Mouse (Mus musculus): ENCODE measurements around the gene Fyb. TPM values are rescaled to one million over a fixed set of nuclear protein-coding genes. Genes with fewer than 3 reads are reported as not detected.

Gene Fyb
- polyA plus RNA-seq, 1 experiment from 2014 or later = 3.7 TPM

DNA sequence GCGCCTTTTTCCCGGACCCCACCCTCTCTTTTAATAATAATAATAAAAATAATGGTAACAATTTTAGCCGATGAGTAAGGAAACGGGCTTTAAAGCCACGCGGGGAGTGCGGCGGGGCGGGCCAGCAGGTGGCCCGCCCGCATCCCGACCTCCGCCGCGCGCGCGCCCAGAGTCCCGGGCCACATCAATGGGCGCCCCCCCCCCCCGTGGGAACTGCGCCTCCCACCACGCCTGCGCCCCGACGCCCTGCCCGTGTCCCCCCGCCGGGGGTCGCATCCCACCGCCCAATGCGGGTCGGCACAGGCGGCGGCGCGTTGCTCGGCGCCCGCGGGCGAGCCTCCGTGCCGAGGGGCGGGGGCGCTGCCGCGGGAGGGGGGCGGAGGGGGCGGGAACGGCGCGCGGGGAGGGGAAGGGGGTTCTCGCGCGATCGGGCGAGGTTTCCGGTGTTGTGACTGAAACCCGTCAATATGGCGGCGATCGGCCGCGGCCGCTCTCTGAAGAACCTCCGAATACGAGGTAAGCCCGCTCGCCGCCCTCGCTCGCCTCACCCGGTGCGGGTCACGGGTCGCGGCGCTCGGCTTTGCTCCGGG, 185.4 kb downstream of the Fyb start, which contains the start of gene Rictor:
Gene Rictor, plus strand, starts transcription at position 444 of the 590 bp plus-strand sequence.
- Histone ChIP-seq H3K9ac (peak within 1 kb of the TSS; percentile 91), H3K27me3 (peaks cover 9% of the 10 kb centered on the region; the same call in 1 of the 2 replicates), H3K4me2 (peak within 1 kb of the TSS; percentile 88), H3K4me1 (replicated peaks) (peaks cover 32% of the 10 kb centered on the region), H3K36me3 (no peaks in the 10 kb centered on the region), H3K4me3 (peak within 1 kb of the TSS; percentile 95), H3K9me3 (no peaks in the 10 kb centered on the region), H3K27ac (peak within 1 kb of the TSS; percentile 96)
- ATAC-seq (ENCODE audit: low FRiP score) = peak; percentile 90
- WGBS = under 1% methylated on average over 59 of the region's 82 CpGs

DNA sequence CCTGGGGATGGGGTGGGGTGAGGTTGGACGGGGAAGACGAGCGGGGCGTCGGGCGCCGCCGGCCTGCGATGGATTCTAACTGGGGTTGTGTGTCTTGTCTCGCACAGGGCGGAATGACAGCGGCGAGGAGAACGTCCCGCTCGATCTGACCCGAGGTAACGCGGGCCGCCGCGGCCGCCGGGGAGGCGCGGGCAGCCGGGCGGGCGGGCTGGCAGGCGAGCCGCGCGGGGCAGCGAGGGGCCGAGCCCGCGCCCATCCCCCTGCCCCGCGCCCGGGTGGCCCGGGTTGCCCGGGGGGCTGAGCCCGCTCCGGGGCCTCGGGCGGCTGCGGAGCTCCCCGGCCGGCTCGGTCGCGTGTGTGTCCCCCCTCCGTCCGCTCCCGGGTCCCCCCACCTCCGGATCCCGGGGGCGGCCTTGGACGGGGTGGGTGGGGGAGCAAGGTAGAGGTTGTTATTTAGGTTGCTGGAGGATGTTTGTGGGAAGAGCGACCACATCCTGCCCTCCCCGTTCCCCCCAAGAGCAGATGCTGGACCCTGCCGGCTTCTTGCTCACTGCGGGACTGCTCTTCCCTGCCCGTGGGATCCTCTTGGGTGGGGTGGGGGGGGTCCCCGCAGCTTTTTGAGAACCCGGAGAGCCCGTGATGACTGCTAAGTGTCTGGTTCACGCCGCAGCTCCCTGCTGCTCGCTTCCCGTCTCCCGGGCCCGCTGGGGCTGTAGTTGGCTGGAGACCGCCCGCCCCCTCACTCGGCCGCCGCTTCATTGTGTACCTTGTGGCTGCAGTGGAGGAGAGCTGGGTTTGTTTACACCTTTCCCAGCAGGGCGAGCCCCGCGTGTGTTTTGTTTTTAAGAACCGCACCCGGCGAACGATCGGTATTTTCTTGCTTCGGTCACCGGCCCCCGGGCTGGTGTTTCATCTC, 186.1 kb downstream of the Fyb start:
- Histone ChIP-seq H3K9me3 (no peaks in the 10 kb centered on the region), H3K4me3 (peak overlapping the region; percentile 95), H3K36me3 (no peaks in the 10 kb centered on the region), H3K4me1 (replicated peaks) (peaks cover 40% of the 10 kb centered on the region), H3K9ac (peak overlapping the region; percentile 91), H3K27ac (peak overlapping the region; percentile 96), H3K4me2 (peak overlapping the region; percentile 88), H3K27me3 (peaks cover 9% of the 10 kb centered on the region; the same call in 1 of the 2 replicates)
- under 1% methylated on average over 86 of the region's 89 CpGs for WGBS
- ATAC-seq (ENCODE audit: low FRiP score) = peak; percentile 84

DNA sequence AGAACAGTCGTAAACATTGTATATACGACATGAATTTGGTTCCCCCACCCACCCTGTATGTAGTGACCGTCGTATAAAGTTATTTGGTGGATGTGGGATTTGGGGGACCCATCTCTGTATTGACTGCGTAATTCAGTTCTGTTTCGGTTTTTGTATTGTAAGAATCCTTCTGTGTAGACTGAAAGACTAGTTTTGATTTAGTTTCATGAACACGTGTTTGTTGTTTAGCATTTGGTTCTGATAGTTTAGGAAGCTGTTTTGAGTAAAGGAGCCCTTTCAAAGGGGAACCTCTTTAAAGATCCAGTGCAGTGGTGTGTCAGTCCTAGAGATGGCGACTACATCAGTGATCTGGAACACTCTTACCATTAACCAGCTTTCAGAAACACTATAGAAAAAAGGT, 187.0 kb downstream of the Fyb start:
- Histone ChIP-seq H3K9ac (peak overlapping the region; percentile 91), H3K4me3 (peak overlapping the region; percentile 95), H3K36me3 (no peaks in the 10 kb centered on the region), H3K4me1 (replicated peaks) (peaks cover 44% of the 10 kb centered on the region), H3K27ac (no peak overlapping the region), H3K4me2 (peak overlapping the region; percentile 88), H3K9me3 (no peaks in the 10 kb centered on the region), H3K27me3 (peaks cover 9% of the 10 kb centered on the region; the same call in 1 of the 2 replicates)
- 23% methylated on average over 8 of the region's 8 CpGs for WGBS
- ATAC-seq (ENCODE audit: low FRiP score) = no peak

DNA sequence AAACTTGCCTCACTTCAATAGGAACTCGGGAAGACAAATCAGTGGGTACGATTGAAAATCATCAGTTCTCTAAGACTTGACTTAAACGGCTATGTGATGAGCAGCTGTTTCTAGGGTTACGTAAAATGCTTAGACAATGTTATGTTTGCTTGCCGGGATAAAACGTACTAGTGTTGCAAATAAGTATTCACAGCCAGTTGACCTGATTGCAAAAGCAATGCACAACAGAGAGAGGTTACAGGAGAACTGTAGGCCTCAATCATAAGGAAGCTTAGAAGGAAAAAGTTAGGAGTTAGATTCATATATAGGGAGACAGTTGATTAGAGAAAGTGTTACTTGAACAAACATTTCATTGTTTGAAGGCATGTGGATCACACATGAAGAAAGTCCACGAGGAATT, 187.7 kb downstream of the Fyb start:
- no peaks in the 10 kb centered on the region for H3K9me3 ChIP-seq
- H3K4me2 ChIP-seq = peak overlapping the region; percentile 88
- no peak overlapping the region for H3K27ac ChIP-seq
- peak overlapping the region; percentile 95; the same call in 1 of the 2 replicates for H3K4me3 ChIP-seq
- WGBS = 80% methylated on average over 7 of the region's 7 CpGs
- no peak for ATAC-seq (ENCODE audit: low FRiP score)
- H3K4me1 ChIP-seq (replicated peaks) = peaks cover 47% of the 10 kb centered on the region
- H3K36me3 ChIP-seq = no peaks in the 10 kb centered on the region
- peaks cover 9% of the 10 kb centered on the region; the same call in 1 of the 2 replicates for H3K27me3 ChIP-seq
- H3K9ac ChIP-seq = no peak overlapping the region

DNA sequence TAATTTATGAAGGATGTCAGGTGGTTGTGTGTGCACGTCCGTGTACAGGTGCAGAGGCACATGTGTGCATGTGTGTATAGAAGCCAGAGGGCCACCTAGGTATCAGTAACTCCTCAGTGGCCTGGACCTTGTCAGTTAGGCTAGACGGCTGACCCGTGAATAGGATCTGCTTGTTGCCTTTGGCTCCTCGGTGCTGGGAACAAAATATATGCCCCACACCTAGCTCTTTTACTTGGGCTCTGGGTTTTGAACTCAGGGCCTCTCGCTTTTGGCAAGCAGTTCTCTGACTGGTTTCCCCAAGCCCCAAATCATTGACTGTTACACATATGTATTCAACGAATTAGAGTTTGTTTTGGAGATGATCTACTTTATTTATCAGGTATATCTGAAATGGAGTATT, 188.6 kb downstream of the Fyb start:
- no peak overlapping the region for H3K9ac ChIP-seq
- peaks cover 4% of the 10 kb centered on the region; the same call in 1 of the 2 replicates for H3K27me3 ChIP-seq
- H3K4me2 ChIP-seq = no peak overlapping the region
- 88% methylated on average over 7 of the region's 7 CpGs for WGBS
- no peak overlapping the region for H3K27ac ChIP-seq
- no peaks in the 10 kb centered on the region for H3K9me3 ChIP-seq
- no peak overlapping the region for H3K4me3 ChIP-seq
- peaks cover 47% of the 10 kb centered on the region for H3K4me1 ChIP-seq (replicated peaks)
- no peaks in the 10 kb centered on the region for H3K36me3 ChIP-seq
- no peak for ATAC-seq (ENCODE audit: low FRiP score)

Other genes starting within 250 kb of the Fyb start
- 26.5 and 28.5 TPM in 2 replicates for gene Dab2, start 223.1 kb upstream of the Fyb start, polyA plus RNA-seq (2015; fragmentation: Nextera tagmentation; extraction: Ambion mirVana)
- not detected in 2 replicates for gene C9, start 77.5 kb upstream of the Fyb start, polyA plus RNA-seq (2015; fragmentation: Nextera tagmentation; extraction: Ambion mirVana)
- 58.0 and 60.6 TPM in 2 replicates for gene Rictor, start 185.5 kb downstream of the Fyb start, polyA plus RNA-seq (2015; fragmentation: Nextera tagmentation; extraction: Ambion mirVana)

Measured in hindbrain, embryonic 13.5 days (tissue).